9 mouse cellular contexts compared by ENCODE assay signal in the genomic region with DNA sequence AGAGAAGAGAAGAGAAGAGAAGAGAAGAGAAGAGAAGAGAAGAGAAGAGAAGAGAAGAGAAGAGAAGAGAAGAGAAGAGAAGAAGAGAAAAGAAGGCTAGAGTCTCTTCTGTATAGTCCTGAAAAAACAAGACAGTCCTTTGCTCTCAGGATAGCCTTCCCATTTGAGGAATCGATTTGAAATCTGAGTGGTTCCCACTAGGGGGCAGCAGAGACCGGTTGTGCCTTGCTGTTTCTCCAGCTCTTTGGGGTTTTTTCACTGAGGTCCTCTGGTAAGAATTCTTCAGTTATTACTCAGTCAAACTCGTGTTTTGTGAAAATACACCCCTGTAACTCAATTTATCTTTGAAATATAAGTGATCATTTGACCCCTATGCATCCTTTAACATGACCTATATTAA. TPM values are rescaled to one million over a fixed set of nuclear protein-coding genes. Genes with fewer than 3 reads are reported as not detected.
DNase-seq lines count a peak whose midpoint lies in the region; ATAC-seq and TF ChIP-seq lines count a peak whose summit lies in the region.
"Had no signal": no experiment of that assay in that cellular context is flagged by ENCODE, and none has a peak within 500 bp of the region (broad histone marks: within the 10 kb centered on the region; RNA-seq: fewer than 3 reads in every experiment).

No protein-coding gene starts in this region.

- no peak for TF ChIP-seq POLR2A in brain, embryonic 14.5 days (IDR thresholded peaks at IDR 0.05; ENCODE audit: borderline replicate concordance, extremely low read depth, insufficient read depth, insufficient read length, poor library complexity, severe bottlenecking)

- H3K4me3 ChIP-seq in hindbrain, embryonic 11.5 days (ENCODE audit: low read depth, low read length): no peak overlapping the region
- no peak overlapping the region for H3K4me3 ChIP-seq in left cerebral cortex, adult 2 months
- H3K4me3 ChIP-seq in midbrain, embryonic 13.5 days (replicated peaks): no peak overlapping the region
- H3K4me3 ChIP-seq: midbrain, embryonic 12.5 days had no signal

- intact Hi-C loops in left cerebral cortex, adult 2 months (cut with DNase I): loop anchor here (1.0 to 5.0 kb wide), 3 partner anchors 172 to 443 kb away; a partner anchor contains a TSS

- H3K4me1 ChIP-seq in hindbrain, embryonic 11.5 days (replicated peaks; ENCODE audit: control insufficient read depth, insufficient read depth, low read length): no peaks in the 10 kb centered on the region
- no peaks in the 10 kb centered on the region for H3K4me1 ChIP-seq in midbrain, embryonic 13.5 days (replicated peaks)
- H3K4me1 ChIP-seq: midbrain, embryonic 12.5 days had no signal

- H3K4me2 ChIP-seq in hindbrain, embryonic 11.5 days (replicated peaks; ENCODE audit: low read depth, low read length): no peak overlapping the region
- no peak overlapping the region for H3K4me2 ChIP-seq in midbrain, embryonic 13.5 days (replicated peaks)
- H3K4me2 ChIP-seq: midbrain, embryonic 12.5 days had no signal

- peak; percentile 84 for ATAC-seq in erythroid progenitor cell, adult 5-6 weeks (replicated peaks; ENCODE audit: low FRiP score, poor library complexity, severe bottlenecking)
- no peak for ATAC-seq in hindbrain, embryonic 11.5 days (ENCODE audit: low FRiP score)
- 0 out of 2 replicates have a peak, but pooled peaks have one; percentile 53 for ATAC-seq in midbrain, embryonic 13.5 days

- no peaks in the 10 kb centered on the region for H3K9me3 ChIP-seq in hindbrain, embryonic 11.5 days (ENCODE audit: control insufficient read depth, low read length)
- no peaks in the 10 kb centered on the region for H3K9me3 ChIP-seq in midbrain, embryonic 13.5 days
- H3K9me3 ChIP-seq: midbrain, embryonic 12.5 days had no signal

- DNase-seq in Muller cell, postnatal 12 days (ENCODE audit: inconsistent ontology term): peak; percentile 71
- DNase-seq in brain, embryonic 14.5 days (ENCODE audit: low read depth): peak; percentile 89
- peak; percentile 90 for DNase-seq in hindbrain, embryonic 11.5 days (ENCODE audit: low spot score)
- DNase-seq in left cerebral cortex, adult 2 months (ENCODE audit: extremely low spot score in 1 of 2, low spot score in 2 of 2): peak; percentile 83 to 90
- peak; percentile 98 for DNase-seq in right cerebral cortex, postnatal 4 days
- peak; percentile 50 for DNase-seq in yolk sac, embryonic 10.5 days (ENCODE audit: low spot score)

- H3K27ac ChIP-seq in hindbrain, embryonic 11.5 days (ENCODE audit: low read depth, low read length): no peak overlapping the region
- H3K27ac ChIP-seq in left cerebral cortex, adult 2 months: no peak overlapping the region
- no peak overlapping the region for H3K27ac ChIP-seq in midbrain, embryonic 13.5 days
- H3K27ac ChIP-seq: midbrain, embryonic 12.5 days had no signal

- TF ChIP-seq CTCF in brain, embryonic 14.5 days (IDR thresholded peaks at IDR 0.05; ENCODE audit: borderline replicate concordance, extremely low read depth, insufficient read depth, insufficient read length): peak; percentile 90
- peak; percentile 93 for TF ChIP-seq CTCF in left cerebral cortex, adult 2 months (IDR thresholded peaks at IDR 0.05)

- WGBS in hindbrain, embryonic 11.5 days: 0% methylated on average over 3 of the region's 3 CpGs
- 0% methylated on average over 3 of the region's 3 CpGs for WGBS in midbrain, embryonic 13.5 days

- H3K9ac ChIP-seq in hindbrain, embryonic 11.5 days (ENCODE audit: low read depth, low read length): no peak overlapping the region
- H3K9ac ChIP-seq in midbrain, embryonic 13.5 days (replicated peaks): no peak overlapping the region
- H3K9ac ChIP-seq: midbrain, embryonic 12.5 days had no signal

- no peaks in the 10 kb centered on the region for H3K36me3 ChIP-seq in hindbrain, embryonic 11.5 days (ENCODE audit: control insufficient read depth, insufficient read depth, low read length)
- no peaks in the 10 kb centered on the region for H3K36me3 ChIP-seq in midbrain, embryonic 13.5 days
- H3K36me3 ChIP-seq: midbrain, embryonic 12.5 days had no signal

- H3K27me3 ChIP-seq in hindbrain, embryonic 11.5 days (ENCODE audit: control insufficient read depth, insufficient read depth, low read length): no peaks in the 10 kb centered on the region
- no peaks in the 10 kb centered on the region for H3K27me3 ChIP-seq in midbrain, embryonic 13.5 days
- H3K27me3 ChIP-seq: midbrain, embryonic 12.5 days had no signal

RNA-seq across cellular contexts. Expression of a gene that starts 30.3 kb away (rescaled TPM):
- polyA plus RNA-seq in brain, embryonic 14.5 days (2012; rRNA removed): 19.9 and 26.3 TPM in 2 replicates
- 25.2 and 30.6 TPM in 2 replicates for total RNA-seq in erythroid progenitor cell, adult 5-6 weeks (2015; ENCODE audit: low replicate concordance)
- total RNA-seq in erythroid progenitor cell, adult 5-6 weeks (2017; ENCODE audit: low replicate concordance): 33.7 and 38.1 TPM in 2 replicates
- polyA plus RNA-seq in hindbrain, embryonic 11.5 days (2014; fragmentation: Nextera tagmentation; extraction: Ambion mirVana): 72.8 and 73.3 TPM in 2 replicates
- total RNA-seq in left cerebral cortex, adult 2 months (2021): 10 to 100 TPM; 53.5 to 60.4 TPM
- 68.6 and 69.6 TPM in 2 replicates for polyA plus RNA-seq in midbrain, embryonic 13.5 days (2015; fragmentation: Nextera tagmentation; extraction: Ambion mirVana)

RNA-seq across cellular contexts. Expression of a gene that starts 30.5 kb away (rescaled TPM):
- polyA plus RNA-seq in brain, embryonic 14.5 days (2012; rRNA removed): 23.7 and 28.0 TPM in 2 replicates
- 28.8 and 36.9 TPM in 2 replicates for total RNA-seq in erythroid progenitor cell, adult 5-6 weeks (2015; ENCODE audit: low replicate concordance)
- total RNA-seq in erythroid progenitor cell, adult 5-6 weeks (2017; ENCODE audit: low replicate concordance): 19.2 and 25.7 TPM in 2 replicates
- polyA plus RNA-seq in hindbrain, embryonic 11.5 days (2014; fragmentation: Nextera tagmentation; extraction: Ambion mirVana): 11.6 and 14.9 TPM in 2 replicates
- total RNA-seq in left cerebral cortex, adult 2 months (2021): 10 to 100 TPM; 22.8 to 26.9 TPM
- 5.8 and 7.5 TPM in 2 replicates for polyA plus RNA-seq in midbrain, embryonic 13.5 days (2015; fragmentation: Nextera tagmentation; extraction: Ambion mirVana)
